Mouse (Mus musculus) thymus, adult 2 months (tissue): ENCODE results near the gene Eci1.

ENCODE experiments used
- CTCF ChIP-seq: fragments of 200-500 bp; IDR thresholded peaks from 2 replicates; pipeline ENCODE4 v1.5.1; 2012; ENCODE audit warnings: mild to moderate bottlenecking, control low read depth, low read length, moderate library complexity, borderline replicate concordance; ENCODE audit not compliant: control insufficient read depth, poor library complexity, insufficient read depth; ENCODE audit errors: extremely low read depth
- POLR2A ChIP-seq: fragments of 200-500 bp; IDR thresholded peaks from 2 replicates; pipeline ENCODE4 v1.6.1; 2012; ENCODE audit warnings: mild to moderate bottlenecking, low read length, control low read depth, moderate library complexity; ENCODE audit not compliant: control insufficient read depth, poor library complexity, insufficient read depth; ENCODE audit errors: extremely low read depth

- no peak for TF ChIP-seq CTCF
- no peak for TF ChIP-seq POLR2A
These were observed 24.1 kb upstream of the Eci1 start for GRCm38 (mm10) chr17:24402371-24402770.
